Mouse (Mus musculus) CH12.LX (cell line): ENCODE measurements at regions not wholly inside any gene's neighbourhood (a gene's known extent, or its start where the extent isn't known, plus 50 kb on each side); places are given as distances from the start of the nearest gene placed in this dataset.

ENCODE experiments used
- DNase-seq: peaks from one replicate; pipeline ENCODE4 v3.0.0-alpha.2; 2013; ENCODE audit errors: extremely low read depth
- H3K27ac ChIP-seq: 2 replicates; pipeline ENCODE4 v1.5.1; 2012; ENCODE audit warnings: low read depth, mild to moderate bottlenecking, control low read depth, moderate library complexity; ENCODE audit not compliant: insufficient read depth
- H3K27me3 ChIP-seq: replicated peaks from 2 replicates; pipeline ENCODE3; 2012; ENCODE audit warnings: inconsistent platforms
- H3K36me3 ChIP-seq, 2 experiments: replicated peaks in 1 of 2; 2 replicates each; pipeline versions ENCODE3 to v1.6.1; 2012; ENCODE audit warnings: inconsistent platforms in 1 of 2, low read length in 1 of 2, mild to moderate bottlenecking in 1 of 2, mixed read lengths in 1 of 2, moderate library complexity in 1 of 2; ENCODE audit not compliant: control insufficient read depth in 1 of 2, insufficient read depth in 1 of 2
- H3K4me1 ChIP-seq, 2 experiments: 2 replicates each; pipeline ENCODE4 v1.6.1; 2012; ENCODE audit warnings: inconsistent platforms in 1 of 2, moderate library complexity in 1 of 2; ENCODE audit not compliant: insufficient read depth in 2 of 2, control insufficient read depth in 1 of 2
- H3K4me2 ChIP-seq: 2 replicates; pipeline ENCODE4 v1.6.1; 2012; ENCODE audit warnings: low read depth, mild to moderate bottlenecking, control low read depth; ENCODE audit not compliant: poor library complexity, insufficient read depth, severe bottlenecking
- H3K4me3 ChIP-seq, 3 experiments: fragments of 150-350 bp in 1 of 3; sonication (generic) in 1 of 3; replicated peaks in 1 of 3; 2 replicates each; pipeline versions ENCODE3 to v1.5.1; 2011 to 2012; ENCODE audit warnings: low read depth in 2 of 3, low read length in 2 of 3, mild to moderate bottlenecking in 2 of 3, moderate library complexity in 2 of 3, control low read depth in 1 of 3, improper control_type of control experiment in 1 of 3, inconsistent platforms in 1 of 3, mixed read lengths in 1 of 3; ENCODE audit not compliant: poor library complexity in 1 of 3
- H3K79me2 ChIP-seq: replicated peaks from 2 replicates; pipeline ENCODE4 v1.6.1; 2012; ENCODE audit warnings: mild to moderate bottlenecking, moderate library complexity; ENCODE audit not compliant: control insufficient read depth, poor library complexity, insufficient read depth, severe bottlenecking; ENCODE audit errors: extremely low read depth
- H3K9ac ChIP-seq: 2 replicates; pipeline ENCODE4 v1.6.1; 2012; ENCODE audit warnings: low read depth, mild to moderate bottlenecking, control low read depth, moderate library complexity; ENCODE audit not compliant: insufficient read depth
- H3K9me3 ChIP-seq: replicated peaks from 2 replicates; pipeline ENCODE3; 2012; ENCODE audit warnings: low read length, inconsistent platforms, mixed read lengths
- BHLHE40 ChIP-seq: IDR thresholded peaks from 2 replicates; pipeline ENCODE4 v1.6.1; 2011; ENCODE audit warnings: mild to moderate bottlenecking, low read depth, low read length, improper control_type of control experiment
- EP300 ChIP-seq: IDR thresholded peaks from 2 replicates; pipeline ENCODE4 v1.6.1; 2011; ENCODE audit warnings: low read length, improper control_type of control experiment
- HCFC1 ChIP-seq: IDR thresholded peaks from 2 replicates; pipeline ENCODE4 v1.6.1; 2012; ENCODE audit warnings: low read depth, mild to moderate bottlenecking, inconsistent platforms, low read length, improper control_type of control experiment
- MAFK ChIP-seq: IDR thresholded peaks from 2 replicates; pipeline ENCODE4 v1.6.1; 2011; ENCODE audit warnings: low read length, improper control_type of control experiment; ENCODE audit not compliant: insufficient replicate concordance
- MAZ ChIP-seq: IDR thresholded peaks from 2 replicates; pipeline ENCODE4 v1.6.1; 2012; ENCODE audit warnings: low read depth, mild to moderate bottlenecking, inconsistent platforms, low read length, improper control_type of control experiment, moderate library complexity
- RCOR1 ChIP-seq: conservative IDR thresholded peaks from 2 replicates; pipeline ENCODE4 v1.6.1; 2012; ENCODE audit warnings: low read depth, mild to moderate bottlenecking, inconsistent platforms, low read length, improper control_type of control experiment
- USF2 ChIP-seq: conservative IDR thresholded peaks from 2 replicates; pipeline ENCODE4 v1.6.1; 2011; ENCODE audit warnings: low read depth, low read length, improper control_type of control experiment
- ZKSCAN1 ChIP-seq: IDR thresholded peaks from 2 replicates; pipeline ENCODE4 v1.6.1; 2012; ENCODE audit warnings: low read depth, inconsistent platforms, low read length, improper control_type of control experiment, borderline replicate concordance
- dilution Hi-C: fragments of 300-500 bp; cut with MboI; formaldehyde crosslinking; loops from 2 replicates; pipeline ENCODE4 v1.14.3; 2020; ENCODE audit warnings: low sequenced_read_pairs; ENCODE audit not compliant: extremely low pct_unique_long_range_greater_than_20kb, extremely low pct_ligation_motif_present
- in situ Hi-C: fragments of 300-500 bp; cut with MboI; formaldehyde crosslinking; loops from 3 replicates; pipeline ENCODE4 v1.14.3; 2019; ENCODE audit warnings: low sequenced_read_pairs, low pct_ligation_motif_present, low pct_unique_long_range_greater_than_20kb, mixed read lengths

DNA sequence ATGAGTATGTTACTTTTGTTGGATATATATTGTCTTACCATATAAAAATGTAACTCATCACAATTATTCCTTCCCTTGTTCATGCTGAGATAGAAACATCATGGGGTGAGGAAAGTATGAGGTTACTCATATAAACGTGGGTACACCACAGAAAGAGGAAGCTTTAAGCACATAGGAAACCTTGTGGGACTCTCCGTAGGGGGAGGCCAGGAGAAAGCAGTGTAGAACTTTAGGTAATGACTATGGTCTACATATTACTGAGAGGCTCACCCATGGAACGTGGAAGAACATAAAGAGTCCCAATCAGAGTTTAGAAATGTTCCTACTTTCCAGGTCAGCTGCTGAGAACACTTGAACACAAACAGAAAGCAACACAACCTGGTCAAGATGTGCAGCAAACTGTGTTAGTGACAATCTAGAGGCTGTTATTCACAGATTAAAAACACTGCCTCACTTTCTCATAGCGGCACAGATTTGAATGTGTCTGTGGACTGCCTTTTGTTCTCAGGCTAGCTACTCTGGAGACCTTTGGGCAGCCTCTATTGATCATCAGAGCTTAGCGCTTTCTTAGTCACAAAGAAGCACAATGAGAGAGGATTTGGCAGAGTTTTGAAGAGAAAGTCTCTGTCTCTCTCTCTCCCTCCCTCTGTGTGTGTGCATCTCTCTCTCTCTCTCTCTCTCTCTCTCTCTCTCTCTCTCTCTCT, 51.4 kb upstream of the Tab2 start:
- dilution Hi-C loops: no loop called here

More for the DNA sequence above, 51.4 kb upstream of the Tab2 start:
- Histone ChIP-seq H3K4me2 (peak overlapping the region; percentile 82), H3K36me3 (no peaks in the 10 kb centered on the region), H3K27me3 (no peaks in the 10 kb centered on the region), H3K4me3 (no peak overlapping the region), H3K79me2 (no peaks in the 10 kb centered on the region), H3K9me3 (peaks cover 3% of the 10 kb centered on the region), H3K4me1 (peaks cover 16 to 37% of the 10 kb centered on the region in 2 experiments), H3K27ac (no peak overlapping the region), H3K9ac (no peak overlapping the region)
- TF ChIP-seq HCFC1: no peak
- TF ChIP-seq EP300: peak; percentile 65
- no peak for TF ChIP-seq MAFK
- TF ChIP-seq USF2: no peak
- no peak for TF ChIP-seq ZKSCAN1
- TF ChIP-seq BHLHE40: peak; percentile 67
- TF ChIP-seq MAZ: no peak
- no peak for TF ChIP-seq RCOR1
- in situ Hi-C loops: no loop called here
- DNase-seq: peak; percentile 63
